Mouse (Mus musculus) left cerebral cortex, postnatal 25 days (tissue): ENCODE measurements around the gene Hoxa10. TPM values are rescaled to one million over a fixed set of nuclear protein-coding genes. Genes with fewer than 3 reads are reported as not detected.

ENCODE experiments used
- microRNA-seq, 2 experiments: library from miRNA; unstranded; fragments of <30 nt; microRNA quantifications; one replicate each; pipeline ENCODE4 v1.2.0; 2022
- total RNA-seq, 2 experiments: library from RNA; stranded (reverse); gene quantifications; 2 replicates each; pipeline ENCODE4 v1.2.3; 2021

The Hoxa10 gene
- total RNA-seq, 2 experiments from 2014 or later, result not detected

Small RNAs within 50 kb of the gene (microRNA-seq; reads per million reads assigned to microRNA genes)
- gene Mir196b, result 0.74 to 3.7 reads per million in 2 experiments

Other genes with a start within 250 kb of the Hoxa10 start
- gene Skap2, start 228.3 kb downstream of the Hoxa10 start, total RNA-seq, result 10 to 100 TPM in 1 of 2 experiments, 1 to 10 TPM in 1; 9.1 to 10.8 TPM
- gene Hoxa1, start 82.5 kb downstream of the Hoxa10 start, total RNA-seq, result not detected
- gene Hoxa2, start 76.0 kb downstream of the Hoxa10 start, total RNA-seq, result not detected
- not detected for gene 5730596B20Rik, start 63.4 kb downstream of the Hoxa10 start, total RNA-seq
- gene Hoxa4, start 49.1 kb downstream of the Hoxa10 start, total RNA-seq, result not detected
- not detected for gene Hoxa5, start 36.3 kb downstream of the Hoxa10 start, total RNA-seq
- not detected for gene Hoxa6, start 32.1 kb downstream of the Hoxa10 start, total RNA-seq
- not detected for gene Hoxa3, start 27.5 kb downstream of the Hoxa10 start, total RNA-seq
- not detected for gene Gm28308, start 27.5 kb downstream of the Hoxa10 start, total RNA-seq
- not detected for gene Hoxa7, start 19.0 kb downstream of the Hoxa10 start, total RNA-seq
- gene Hoxa9, start 9.8 kb downstream of the Hoxa10 start, total RNA-seq, result not detected
- not detected for gene Hoxa11, start 5.0 kb upstream of the Hoxa10 start, total RNA-seq
- not detected for gene Hoxa13, start 20.0 kb upstream of the Hoxa10 start, total RNA-seq
- not detected for gene Evx1, start 72.6 kb upstream of the Hoxa10 start, total RNA-seq